Mouse (Mus musculus) brain, embryonic 14.5 days (tissue): ENCODE measurements at regions not wholly inside any gene's neighbourhood (a gene's known extent, or its start where the extent isn't known, plus 50 kb on each side); places are given as distances from the start of the nearest gene placed in this dataset.

Source experiments
- CTCF ChIP-seq: fragments of 200-500 bp; IDR thresholded peaks from 2 replicates; pipeline ENCODE4 v1.5.1; 2012; ENCODE audit warnings: inconsistent platforms, mild to moderate bottlenecking, moderate library complexity, borderline replicate concordance; ENCODE audit not compliant: insufficient read depth, insufficient read length; ENCODE audit errors: extremely low read depth
- POLR2A ChIP-seq: fragments of 200-500 bp; IDR thresholded peaks from 2 replicates; pipeline ENCODE4 v1.6.1; 2012; ENCODE audit warnings: mild to moderate bottlenecking, inconsistent platforms, borderline replicate concordance; ENCODE audit not compliant: poor library complexity, insufficient read depth, insufficient read length, severe bottlenecking; ENCODE audit errors: extremely low read depth

GRCm38 (mm10) chr3:149117684-149118056, 127.3 kb upstream of the Adgrl2 start:
- no peak for TF ChIP-seq CTCF
- no peak for TF ChIP-seq POLR2A
